Mouse (Mus musculus) liver, adult 2 months (tissue): ENCODE measurements at regions not wholly inside any gene's neighbourhood (a gene's known extent, or its start where the extent isn't known, plus 50 kb on each side); places are given as distances from the start of the nearest gene placed in this dataset.

Experiments
- DNase-seq: peaks from one replicate; pipeline ENCODE4 v3.0.0-alpha.2; 2011; ENCODE audit warnings: low read depth, low spot score; ENCODE audit errors: extremely low read depth
- H3K27ac ChIP-seq: fragments of 200-500 bp; replicated peaks from 2 replicates; pipeline ENCODE4 v1.5.1; 2012; ENCODE audit warnings: low read depth, mild to moderate bottlenecking, control low read depth, inconsistent platforms, low read length; ENCODE audit not compliant: insufficient read depth
- H3K27me3 ChIP-seq: fragments of 200-500 bp; 2 replicates; pipeline ENCODE4 v1.6.1; 2012; ENCODE audit warnings: mild to moderate bottlenecking, moderate library complexity, low read length, inconsistent platforms; ENCODE audit not compliant: control insufficient read depth, insufficient read depth
- H3K36me3 ChIP-seq: fragments of 200-500 bp; 2 replicates; pipeline ENCODE4 v1.6.1; 2012; ENCODE audit warnings: low read length, inconsistent platforms; ENCODE audit not compliant: control insufficient read depth, insufficient read depth
- H3K4me1 ChIP-seq: fragments of 200-500 bp; 2 replicates; pipeline ENCODE4 v1.6.1; 2011; ENCODE audit warnings: low read length; ENCODE audit not compliant: control insufficient read depth, insufficient read depth
- H3K4me3 ChIP-seq: fragments of 200-500 bp; 2 replicates; pipeline ENCODE4 v1.5.1; 2011; ENCODE audit warnings: low read depth, mild to moderate bottlenecking, control low read depth, low read length, moderate library complexity; ENCODE audit not compliant: insufficient read depth
- H3K79me2 ChIP-seq: fragments of 200-500 bp; 2 replicates; pipeline ENCODE4 v1.6.1; 2012; ENCODE audit warnings: inconsistent platforms, mild to moderate bottlenecking, low read length, moderate library complexity; ENCODE audit not compliant: control insufficient read depth, insufficient read depth
- H3K9ac ChIP-seq: fragments of 200-500 bp; 2 replicates; pipeline ENCODE4 v1.6.1; 2012; ENCODE audit warnings: low read depth, mild to moderate bottlenecking, control low read depth, inconsistent platforms, low read length
- CTCF ChIP-seq: fragments of 200-500 bp; IDR thresholded peaks from 2 replicates; pipeline ENCODE4 v1.5.1; 2011; ENCODE audit warnings: low read depth, low read length, control low read depth
- POLR2A ChIP-seq: fragments of 200-500 bp; IDR thresholded peaks from 2 replicates; pipeline ENCODE4 v1.6.1; 2011; ENCODE audit warnings: low read length, control low read depth; ENCODE audit not compliant: insufficient read depth; ENCODE audit errors: extremely low read depth
- WGBS: fragments of 180-500 bp; shearing (Covaris S2); methylation state at CpG from one replicate; pipeline ENCODE4 v1.1.7; 2018; 5-methylcytosine and 5-hydroxymethylcytosine counted together

DNA sequence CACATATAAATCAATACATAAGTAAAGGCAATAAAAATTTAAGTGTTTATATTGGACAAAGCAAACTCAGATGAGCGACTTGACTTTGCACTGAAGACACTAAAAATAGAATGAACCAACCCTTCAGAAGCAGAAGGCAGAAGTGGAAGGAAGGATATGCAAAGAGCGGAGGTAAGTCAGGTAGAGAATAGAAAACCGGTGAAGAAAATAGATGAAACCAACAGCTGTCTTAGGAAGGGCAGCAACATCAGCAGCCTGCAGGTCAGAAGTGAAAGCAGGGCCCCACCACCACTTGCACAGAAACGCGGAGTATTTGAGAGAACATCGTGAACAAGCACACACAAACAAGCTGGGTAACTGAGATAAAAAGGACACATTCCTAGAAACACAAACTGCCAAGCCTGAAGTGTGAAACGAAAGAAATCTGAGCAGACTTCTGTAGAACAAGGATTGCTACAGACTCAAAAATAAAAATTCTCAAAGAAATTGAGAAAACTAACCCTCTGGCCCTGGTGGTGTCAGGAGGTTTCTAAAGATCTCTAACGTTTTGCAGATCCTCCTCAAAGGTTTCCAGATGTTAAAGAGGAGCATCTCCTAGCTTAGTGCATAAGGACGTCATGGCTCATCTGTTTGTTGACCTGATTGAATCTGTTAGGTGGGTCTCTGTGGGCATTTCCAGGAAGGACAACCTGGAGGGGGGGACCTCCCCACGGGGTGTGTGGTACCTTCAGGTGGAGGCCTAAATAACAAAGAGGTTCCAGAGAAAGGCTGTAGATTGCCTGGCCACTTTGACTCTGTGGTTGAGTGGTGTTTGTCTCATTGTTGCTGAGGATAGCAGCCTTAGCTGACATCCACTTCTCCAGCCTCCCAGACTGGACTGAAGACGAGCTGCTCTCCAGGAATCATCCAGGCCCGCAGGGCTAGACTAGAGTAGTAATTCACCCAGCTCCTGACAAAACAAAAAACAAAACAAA lies 252.0 kb downstream of the Rplp1 start:
- Histone ChIP-seq H3K4me3 (no peak overlapping the region), H3K27ac (no peak overlapping the region), H3K36me3 (no peaks in the 10 kb centered on the region), H3K79me2 (no peaks in the 10 kb centered on the region), H3K27me3 (no peaks in the 10 kb centered on the region), H3K4me1 (no peaks in the 10 kb centered on the region), H3K9ac (no peak overlapping the region)
- DNase-seq: no peak
- WGBS: 51% methylated on average over 12 of the region's 12 CpGs
- TF ChIP-seq POLR2A (no peak), CTCF (no peak)

DNA sequence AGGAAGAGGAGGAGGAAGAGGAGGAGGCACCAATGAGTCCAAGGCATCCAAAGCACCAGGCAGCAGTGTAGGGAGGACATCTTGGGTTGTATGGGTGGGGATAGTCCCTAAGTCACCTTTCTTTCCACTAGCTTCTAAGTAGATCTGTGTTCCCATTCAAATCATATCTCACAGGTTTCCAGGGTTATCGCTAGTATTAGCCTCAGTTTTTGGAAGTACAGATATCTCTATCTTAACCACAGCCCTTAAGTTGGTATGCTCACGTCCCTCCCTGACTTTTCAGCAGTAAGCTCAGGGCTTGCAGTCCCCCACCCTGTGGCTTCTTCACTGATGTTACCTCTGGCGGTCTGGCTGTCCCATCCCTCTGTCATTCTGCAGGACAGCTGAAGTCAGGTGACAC lies 254.2 kb downstream of the Rplp1 start:
- Histone ChIP-seq H3K9ac (no peak overlapping the region), H3K36me3 (no peaks in the 10 kb centered on the region), H3K79me2 (no peaks in the 10 kb centered on the region), H3K4me3 (no peak overlapping the region), H3K4me1 (no peaks in the 10 kb centered on the region), H3K27me3 (no peaks in the 10 kb centered on the region), H3K27ac (no peak overlapping the region)
- TF ChIP-seq POLR2A (no peak), CTCF (no peak)
- WGBS: 83% methylated on average over 3 of the region's 3 CpGs
- DNase-seq: no peak

DNA sequence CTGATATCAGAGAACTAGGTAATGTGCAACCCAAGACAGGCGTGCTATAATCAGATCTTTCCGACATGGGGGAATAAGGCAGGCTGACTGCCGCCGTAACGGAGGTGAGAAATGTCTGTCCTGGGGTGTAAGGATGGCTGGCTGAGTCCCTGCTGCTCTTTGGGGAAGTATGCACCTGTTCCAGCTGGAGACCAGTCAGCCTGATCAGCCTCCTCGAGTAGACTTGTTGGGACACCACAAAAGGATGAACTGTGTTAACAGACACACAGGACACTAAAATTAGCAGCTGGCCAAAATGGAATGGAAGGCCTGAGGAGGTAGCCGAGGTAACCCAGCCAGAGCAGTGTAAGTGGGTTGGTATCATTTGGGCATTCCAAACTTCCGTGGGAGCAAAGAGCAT lies 256.3 kb downstream of the Rplp1 start:
- no peaks in the 10 kb centered on the region for H3K36me3 ChIP-seq
- H3K4me3 ChIP-seq: no peak overlapping the region
- no peak for DNase-seq
- TF ChIP-seq CTCF: no peak
- TF ChIP-seq POLR2A: no peak
- no peaks in the 10 kb centered on the region for H3K4me1 ChIP-seq
- H3K79me2 ChIP-seq: no peaks in the 10 kb centered on the region
- 90% methylated on average over 8 of the region's 8 CpGs for WGBS
- H3K27ac ChIP-seq: no peak overlapping the region
- no peak overlapping the region for H3K9ac ChIP-seq
- H3K27me3 ChIP-seq: no peaks in the 10 kb centered on the region

DNA sequence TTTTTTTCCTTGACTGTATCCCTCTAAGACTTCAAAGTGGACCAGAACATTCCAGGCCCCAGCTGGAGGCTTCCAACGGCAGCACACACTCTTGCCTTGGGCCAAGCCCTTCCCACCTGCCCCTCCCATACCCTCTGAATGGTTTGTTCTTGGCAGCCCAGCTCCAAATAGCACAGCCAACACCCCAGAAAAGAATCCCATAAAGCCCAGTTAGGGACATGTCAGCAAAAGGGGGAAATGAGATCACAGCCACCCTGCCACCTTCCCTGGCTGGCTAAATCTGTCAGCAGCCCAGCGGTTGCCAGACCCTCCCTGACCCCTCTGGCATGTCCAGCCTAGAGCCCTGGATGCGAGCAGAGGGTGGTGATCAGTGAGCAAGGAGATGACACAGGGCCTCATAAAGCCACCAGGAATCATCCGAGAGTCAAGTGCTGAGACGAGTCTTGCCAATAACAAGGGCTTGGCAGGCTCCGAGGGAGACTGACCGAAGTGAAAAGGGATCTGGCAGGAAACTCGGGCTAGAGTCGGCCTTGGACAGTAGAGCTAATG lies 258.8 kb downstream of the Rplp1 start:
- H3K79me2 ChIP-seq: no peaks in the 10 kb centered on the region
- no peak overlapping the region for H3K27ac ChIP-seq
- 65% methylated on average over 9 of the region's 9 CpGs for WGBS
- H3K9ac ChIP-seq: no peak overlapping the region
- H3K27me3 ChIP-seq: no peaks in the 10 kb centered on the region
- no peaks in the 10 kb centered on the region for H3K36me3 ChIP-seq
- H3K4me3 ChIP-seq: no peak overlapping the region
- TF ChIP-seq POLR2A (no peak), CTCF (no peak)
- H3K4me1 ChIP-seq: no peaks in the 10 kb centered on the region
- peak; percentile 2 for DNase-seq

DNA sequence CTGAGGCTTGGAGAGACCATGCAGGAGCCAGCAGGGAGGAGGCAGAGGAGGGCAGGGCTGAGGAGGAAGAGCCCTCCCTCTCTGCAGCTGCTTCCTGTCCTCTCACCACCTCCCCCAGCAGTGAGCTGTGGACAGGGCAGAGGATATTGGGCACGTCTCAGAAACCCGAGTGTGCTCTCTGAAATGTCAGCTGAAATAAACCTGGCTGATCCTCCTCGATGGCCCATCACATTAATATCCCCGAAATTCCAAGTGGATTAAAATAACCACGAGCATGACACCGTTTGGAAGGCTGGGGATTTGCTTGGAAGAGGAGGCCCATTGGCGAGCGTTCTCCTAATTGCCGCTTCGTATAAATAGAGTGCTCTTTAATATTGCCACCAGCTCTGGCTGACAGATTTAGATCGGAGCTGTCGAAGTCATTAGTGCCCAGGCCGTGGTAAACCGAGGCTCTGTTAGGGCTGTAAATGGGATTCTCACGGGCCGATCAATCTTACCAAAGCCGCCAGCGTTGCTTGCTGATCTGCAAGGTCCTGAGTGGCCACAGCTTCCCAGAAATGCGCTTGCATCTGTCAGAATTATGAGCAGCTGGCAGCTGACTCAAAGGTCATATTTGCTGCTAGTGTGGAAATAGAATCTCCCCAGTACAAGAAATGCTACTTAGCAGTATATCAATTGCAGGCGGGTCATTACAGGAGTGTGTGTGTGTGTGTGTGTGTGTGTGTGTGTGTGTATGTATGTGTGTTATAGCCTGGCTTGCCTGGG lies 268.5 kb downstream of the Rplp1 start:
- H3K27me3 ChIP-seq: no peaks in the 10 kb centered on the region
- DNase-seq: no peak
- H3K9ac ChIP-seq: no peak overlapping the region
- no peaks in the 10 kb centered on the region for H3K4me1 ChIP-seq
- H3K79me2 ChIP-seq: no peaks in the 10 kb centered on the region
- no peak overlapping the region for H3K4me3 ChIP-seq
- TF ChIP-seq CTCF (no peak), POLR2A (no peak)
- no peak overlapping the region for H3K27ac ChIP-seq
- WGBS: 73% methylated on average over 20 of the region's 20 CpGs
- H3K36me3 ChIP-seq: no peaks in the 10 kb centered on the region

DNA sequence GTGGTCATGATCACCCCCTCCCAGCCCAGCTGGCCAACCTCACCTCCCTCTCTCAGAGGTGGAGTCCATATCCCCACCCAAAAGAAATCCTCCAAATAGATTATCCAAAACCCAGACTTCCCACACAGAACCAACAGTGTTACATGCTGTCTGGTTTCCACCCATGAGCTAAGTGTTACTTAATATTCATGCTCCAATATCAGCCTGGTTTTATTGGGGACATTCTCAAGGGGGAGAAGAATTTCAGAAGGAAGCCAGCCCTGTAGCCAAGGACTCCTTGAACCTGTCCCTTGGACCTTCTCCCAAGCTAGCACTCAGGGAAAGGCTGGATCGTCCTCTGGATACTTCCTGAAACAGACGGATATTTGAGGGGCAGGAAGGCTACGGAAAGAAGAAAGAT lies 268.6 kb downstream of the Tle3 start:
- no peaks in the 10 kb centered on the region for H3K4me1 ChIP-seq
- no peak overlapping the region for H3K27ac ChIP-seq
- H3K4me3 ChIP-seq: no peak overlapping the region
- no peak for DNase-seq
- no peak for TF ChIP-seq CTCF
- TF ChIP-seq POLR2A: no peak
- no peaks in the 10 kb centered on the region for H3K79me2 ChIP-seq
- H3K27me3 ChIP-seq: no peaks in the 10 kb centered on the region
- H3K9ac ChIP-seq: no peak overlapping the region
- H3K36me3 ChIP-seq: no peaks in the 10 kb centered on the region
- WGBS: 90% methylated on average over 3 of the region's 3 CpGs
